Mouse (Mus musculus): Measurements from ENCODE around the gene Afg1l.

DNA sequence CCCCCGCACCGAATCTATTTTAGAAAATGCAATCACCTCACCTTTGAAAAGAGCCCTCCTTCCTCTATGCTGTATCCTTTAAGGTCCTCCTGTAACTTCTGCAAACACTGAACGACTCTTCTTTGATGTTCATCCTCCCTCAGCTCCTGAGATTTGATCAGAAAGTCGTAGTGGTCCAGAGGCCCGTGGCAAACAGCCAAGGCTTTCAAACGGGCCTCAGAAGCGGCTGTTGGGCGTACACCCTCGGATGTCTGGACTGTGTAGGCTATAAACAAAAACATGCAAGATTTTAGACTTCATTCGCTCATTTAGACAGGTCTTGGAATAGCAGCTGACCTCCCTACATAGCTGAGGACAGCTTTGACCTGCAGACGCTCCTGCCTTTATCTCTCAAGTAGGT, 24.1 kb downstream of the Afg1l start:
- TF ChIP-seq CTCF (IDR thresholded peaks at IDR 0.05; ENCODE audit: insufficient read depth, low read depth, low read length) (no peak), POLR2A (IDR thresholded peaks at IDR 0.05; ENCODE audit: insufficient read depth, low read depth, low read length) (no peak)

Measured in olfactory bulb, adult 2 months (tissue).